8 mouse cellular contexts compared by ENCODE assay signal in the genomic region with DNA sequence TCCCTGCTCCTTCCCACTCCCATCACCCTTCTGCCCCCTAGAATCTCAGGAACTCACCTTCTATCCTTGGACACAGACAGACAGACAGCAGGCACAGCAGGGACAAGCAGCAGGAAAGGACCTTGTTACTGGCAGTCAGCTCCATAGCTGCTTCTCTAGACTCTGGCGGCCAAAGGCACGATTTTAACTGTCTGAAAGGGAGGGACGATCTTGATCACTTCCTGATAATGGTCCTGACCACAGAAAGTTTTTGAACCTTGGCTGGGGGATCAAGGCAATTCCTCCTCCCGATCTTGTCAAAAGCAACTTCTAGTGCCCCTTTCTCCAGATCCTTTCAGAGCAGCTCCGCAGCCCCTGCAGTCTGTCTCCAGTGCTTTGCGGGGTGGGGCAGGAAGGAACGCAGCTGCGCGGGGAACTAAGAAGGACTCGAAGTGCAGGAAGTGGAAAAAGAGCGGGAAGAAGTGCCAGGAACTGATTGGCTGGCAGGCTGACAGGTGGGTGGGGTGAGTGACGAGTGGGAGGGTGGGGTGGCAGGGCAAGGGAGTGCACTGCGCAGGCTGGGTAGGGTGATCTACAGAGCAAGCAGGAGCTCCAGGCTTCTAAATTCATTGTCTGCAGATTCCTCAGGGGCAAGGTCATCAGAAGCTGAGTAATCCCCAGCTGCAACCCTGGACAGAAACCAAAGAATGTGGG. TPM values are rescaled to one million over a fixed set of nuclear protein-coding genes. Genes with fewer than 3 reads are reported as not detected.
DNase-seq lines count a peak whose midpoint lies in the region; ATAC-seq and TF ChIP-seq lines count a peak whose summit lies in the region.

Gene Ulbp1 (minus strand): TSS at position 442 of the 693 bp plus-strand sequence.

- DNase-seq in left cerebral cortex, postnatal 36 days (ENCODE audit: low spot score in 2 of 2): peak; percentile 5 to 10
- no peak for DNase-seq in left cerebral cortex, postnatal 25 days (ENCODE audit: low spot score in 2 of 2)
- DNase-seq in telencephalon, adult 2 months (ENCODE audit: low read depth, low spot score): peak; percentile 3
- no peak for DNase-seq in frontal cortex, postnatal 10 days (ENCODE audit: low spot score in 2 of 2)

- peak within 1 kb of the TSS; percentile 75 for H3K4me3 ChIP-seq in bone marrow, adult 2 months (replicated peaks; ENCODE audit: control insufficient read depth, low read depth, low read length)
- no peak within 1 kb of the TSS for H3K4me3 ChIP-seq in kidney, embryonic 14.5 days (ENCODE audit: low read length)
- peak within 1 kb of the TSS; percentile 84 for H3K4me3 ChIP-seq in macrophage (ENCODE audit: inconsistent target)

- H3K36me3 ChIP-seq in kidney, embryonic 14.5 days (ENCODE audit: control insufficient read depth, insufficient read depth, low read length): no peaks in the 10 kb centered on the region
- H3K36me3 ChIP-seq in macrophage (ENCODE audit: inconsistent target): peaks cover 4% of the 10 kb centered on the region; the same call in 1 of the 2 replicates

- no peaks in the 10 kb centered on the region for H3K27me3 ChIP-seq in kidney, embryonic 14.5 days (ENCODE audit: control insufficient read depth, insufficient read depth, low read length)

- H3K9me3 ChIP-seq in kidney, embryonic 14.5 days (ENCODE audit: control insufficient read depth, low read length): no peaks in the 10 kb centered on the region

- intact Hi-C loops in left cerebral cortex, postnatal 36 days (cut with DNase I): no loop called here
- intact Hi-C loops in left cerebral cortex, postnatal 25 days (cut with DNase I): no loop called here

- TF ChIP-seq POLR2A in bone marrow, adult 2 months (IDR thresholded peaks at IDR 0.05; ENCODE audit: borderline replicate concordance, control insufficient read depth, low read depth, low read length): peak; percentile 43; the same call in 1 of the 2 replicates

- peak within 1 kb of the TSS; percentile 17; the same call in 1 of the 2 replicates for H3K4me2 ChIP-seq in kidney, embryonic 14.5 days (replicated peaks; ENCODE audit: low read depth, low read length)

- under 1% methylated on average over 13 of the region's 13 CpGs for WGBS in bone marrow, adult 2 months
- 70% methylated on average over 13 of the region's 13 CpGs for WGBS in kidney, embryonic 14.5 days
- WGBS in macrophage (ENCODE audit: missing documents): under 1% methylated on average over 13 of the region's 13 CpGs

- ATAC-seq in granulocyte monocyte progenitor cell, adult 5-6 weeks (replicated peaks; ENCODE audit: poor library complexity, severe bottlenecking): peak; percentile 99
- ATAC-seq in kidney, embryonic 14.5 days (ENCODE audit: low FRiP score, low TSS enrichment): peak; percentile 39; the same call in 1 of the 2 replicates

- 0 out of 2 replicates have a peak within 1 kb of the TSS, but pooled peaks have one; percentile 10 for H3K27ac ChIP-seq in bone marrow, adult 2 months (ENCODE audit: control insufficient read depth, insufficient read depth, low read depth, low read length, poor library complexity)
- no peak within 1 kb of the TSS for H3K27ac ChIP-seq in kidney, embryonic 14.5 days (ENCODE audit: low read depth, low read length)
- H3K27ac ChIP-seq in macrophage: peak within 1 kb of the TSS; percentile 79

- no peak within 1 kb of the TSS for H3K9ac ChIP-seq in kidney, embryonic 14.5 days (ENCODE audit: low read depth, low read length)

- H3K4me1 ChIP-seq in bone marrow, adult 2 months (ENCODE audit: control insufficient read depth, insufficient read depth, low read length): no peaks in the 10 kb centered on the region; the same call in 1 of the 2 replicates
- H3K4me1 ChIP-seq in kidney, embryonic 14.5 days (ENCODE audit: control insufficient read depth, insufficient read depth, low read length): no peaks in the 10 kb centered on the region

- H3K79me2 ChIP-seq in macrophage (ENCODE audit: inconsistent target): peaks cover 51% of the 10 kb centered on the region

- no peak for TF ChIP-seq CTCF in bone marrow, adult 2 months (IDR thresholded peaks at IDR 0.05; ENCODE audit: control insufficient read depth, insufficient read depth, low read length)

RNA-seq across cellular contexts. Expression of gene Ulbp1, which starts in this region (rescaled TPM):
- total RNA-seq in left cerebral cortex, postnatal 36 days (2021): under 1 TPM; 0.05 to 0.11 TPM
- under 1 TPM; 0.16 to 0.30 TPM for total RNA-seq in left cerebral cortex, postnatal 25 days (2021)
- 3.8 and 5.6 TPM in 2 replicates for polyA plus RNA-seq in bone marrow, adult 2 months (2011; ENCODE audit: insufficient read depth, insufficient read length, low replicate concordance, missing spikeins)
- 28.6 and 32.3 TPM in 2 replicates for total RNA-seq in granulocyte monocyte progenitor cell, adult 5-6 weeks (2014; fragmentation: Nextera tagmentation)
- 21.0 and 26.3 TPM in 2 replicates for total RNA-seq in granulocyte monocyte progenitor cell, adult 5-6 weeks (2017)
- polyA plus RNA-seq in kidney, embryonic 14.5 days (2014; fragmentation: Nextera tagmentation; extraction: Ambion mirVana): 0.83 and 3.7 TPM in 2 replicates
- 100 to 1,000 TPM in 8 of 26 experiments, 10 to 100 TPM in 18; 13.8 to 165 (median 80.9) TPM for total RNA-seq in macrophage (2018; cell fraction: chromatin; rRNA removed)
- total RNA-seq in macrophage (2018; cell fraction: cytosol; rRNA removed): 10 to 100 TPM in 25 of 26 experiments, 1 to 10 TPM in 1; 8.6 to 37.7 (median 18.2) TPM
- 100 to 1,000 TPM in 6 of 26 experiments, 10 to 100 TPM in 20; 34.1 to 192 (median 84.9) TPM for total RNA-seq in macrophage (2018; cell fraction: nucleus; rRNA removed)
- polyA plus RNA-seq in macrophage (2018): 15.3 to 31.3 TPM (median 23.8 TPM) in 3 replicates

Comparison
In these comparisons a context has a peak if more than half of its experiments do, and no peak if none do; other contexts are left out.
1. RNA of gene Ulbp1 (total RNA-seq): 21.0 to 32.3 TPM in granulocyte monocyte progenitor cell, adult 5-6 weeks; 0.16 to 0.30 TPM in left cerebral cortex, postnatal 25 days and 0.05 to 0.11 TPM in left cerebral cortex, postnatal 36 days; every median in the first group is over 10 times any median in the second.
2. Peak in DNase-seq in left cerebral cortex, postnatal 36 days; RNA of the gene not detected or under 1 TPM.